40 mouse cellular contexts compared by ENCODE assay signal in genomic region chr1:20830546-20830945, GRCm38 (mm10). TPM values are rescaled to one million over a fixed set of nuclear protein-coding genes. Genes with fewer than 3 reads are reported as not detected.
"Had no signal": no experiment of that assay in that cellular context is flagged by ENCODE, and none has a peak within 500 bp of the region (broad histone marks: within the 10 kb centered on the region; RNA-seq: fewer than 3 reads in every experiment).

No protein-coding gene starts in this region.

- H3K9ac ChIP-seq: limb, embryonic 12.5 days; limb, embryonic 13.5 days; limb, embryonic 15.5 days; liver, embryonic 12.5 days; liver, embryonic 13.5 days; liver, embryonic 14.5 days; liver, embryonic 15.5 days; liver, postnatal 0 days; lung, embryonic 14.5 days; lung, embryonic 15.5 days; midbrain, embryonic 12.5 days; midbrain, embryonic 13.5 days; neural tube, embryonic 12.5 days had no signal

- H3K36me3 ChIP-seq: limb, embryonic 10.5 days; limb, embryonic 12.5 days; limb, embryonic 13.5 days; limb, embryonic 15.5 days; liver, embryonic 12.5 days; liver, embryonic 13.5 days; liver, embryonic 15.5 days; lung, embryonic 15.5 days; midbrain, embryonic 10.5 days; midbrain, embryonic 12.5 days; midbrain, embryonic 13.5 days; neural tube, embryonic 12.5 days had no signal

- ATAC-seq: liver, embryonic 12.5 days; liver, postnatal 0 days; lung, postnatal 0 days; midbrain, embryonic 13.5 days; midbrain, embryonic 16.5 days had no signal

- H3K4me1 ChIP-seq: limb, embryonic 10.5 days; limb, embryonic 12.5 days; limb, embryonic 13.5 days; limb, embryonic 15.5 days; lung, embryonic 15.5 days; midbrain, embryonic 10.5 days; midbrain, embryonic 12.5 days; midbrain, embryonic 13.5 days; neural tube, embryonic 12.5 days had no signal

- DNase-seq: left cerebral cortex, postnatal 4 days; liver; liver, embryonic 13.5 days; liver, postnatal 0 days; lung, adult 18-20 months; lung, adult 2 months; lung, embryonic 14.5 days; lung, postnatal 10 days; lung, postnatal 14 days; lung, postnatal 36 days; lung, postnatal 4 days; midbrain, embryonic 14.5 days had no signal

- H3K27ac ChIP-seq: limb, embryonic 10.5 days; limb, embryonic 12.5 days; limb, embryonic 13.5 days; limb, embryonic 15.5 days; liver, embryonic 12.5 days; liver, embryonic 13.5 days; liver, embryonic 14.5 days; liver, embryonic 15.5 days; lung, embryonic 15.5 days; macrophage; midbrain, embryonic 10.5 days; midbrain, embryonic 12.5 days; midbrain, embryonic 13.5 days; neural tube, embryonic 12.5 days had no signal

- H3K4me2 ChIP-seq: limb, embryonic 12.5 days; limb, embryonic 13.5 days; limb, embryonic 15.5 days; liver, embryonic 11.5 days; liver, embryonic 12.5 days; liver, embryonic 13.5 days; liver, embryonic 15.5 days; lung, embryonic 14.5 days; lung, embryonic 15.5 days; midbrain, embryonic 12.5 days; midbrain, embryonic 13.5 days; neural tube, embryonic 12.5 days had no signal

- H3K27me3 ChIP-seq: limb, embryonic 12.5 days; limb, embryonic 13.5 days; limb, embryonic 15.5 days; liver, embryonic 12.5 days; liver, embryonic 13.5 days; liver, embryonic 15.5 days; lung, embryonic 15.5 days; megakaryocyte, embryonic 14.5 days; midbrain, embryonic 12.5 days; midbrain, embryonic 13.5 days; neural tube, embryonic 12.5 days had no signal

- H3K9me3 ChIP-seq: limb, embryonic 10.5 days; limb, embryonic 12.5 days; limb, embryonic 13.5 days; limb, embryonic 15.5 days; liver, embryonic 12.5 days; liver, embryonic 13.5 days; liver, embryonic 15.5 days; lung, embryonic 15.5 days; megakaryocyte, embryonic 14.5 days; midbrain, embryonic 10.5 days; midbrain, embryonic 12.5 days; midbrain, embryonic 13.5 days; neural tube, embryonic 12.5 days had no signal

- H3K4me3 ChIP-seq: limb, embryonic 10.5 days; limb, embryonic 12.5 days; limb, embryonic 13.5 days; limb, embryonic 15.5 days; liver, embryonic 12.5 days; liver, embryonic 13.5 days; liver, embryonic 15.5 days; lung, embryonic 15.5 days; megakaryocyte, embryonic 14.5 days; midbrain, embryonic 10.5 days; midbrain, embryonic 12.5 days; midbrain, embryonic 13.5 days; myocyte; neural tube, embryonic 12.5 days had no signal

RNA-seq across cellular contexts. Expression of gene Il17f, which starts 40.1 kb away (rescaled TPM):
- total RNA-seq: left cerebral cortex, postnatal 10 days; left cerebral cortex, postnatal 14 days; left cerebral cortex, postnatal 25 days; left cerebral cortex, postnatal 4 days; liver, adult 2 months; megakaryocyte-erythroid progenitor cell, adult 5-6 weeks; monocyte, adult 5-6 weeks had no signal
- polyA plus RNA-seq: limb, embryonic 10.5 days; limb, embryonic 11.5 days; limb, embryonic 12.5 days; liver, adult 2 months; liver, embryonic 11.5 days; liver, embryonic 13.5 days; liver, embryonic 15.5 days; liver, embryonic 16.5 days; liver, postnatal 0 days; lung, adult 2 months; lung, embryonic 14.5 days; lung, embryonic 15.5 days; lung, embryonic 16.5 days; lung, postnatal 0 days; macrophage; midbrain, embryonic 10.5 days; midbrain, embryonic 14.5 days; midbrain, embryonic 16.5 days; midbrain, postnatal 0 days; myocyte had no signal
